Mouse (Mus musculus): Measurements from ENCODE around the gene Ddx54. TPM values are rescaled to one million over a fixed set of nuclear protein-coding genes. Genes with fewer than 3 reads are reported as not detected.

Gene Ddx54
- polyA plus RNA-seq, 1 experiment from 2014 or later, result 37.2 TPM

GRCm38 (mm10) chr5:120611416-120611815 is 1.1 kb upstream of the Ddx54 start:
- Histone ChIP-seq H3K4me3 (ENCODE audit: low read depth, low read length) (peak overlapping the region; percentile 68), H3K36me3 (ENCODE audit: insufficient read depth) (no peaks in the 10 kb centered on the region), H3K27me3 (ENCODE audit: insufficient read depth, low read length) (no peaks in the 10 kb centered on the region), H3K4me2 (peak overlapping the region; percentile 94), H3K4me1 (ENCODE audit: insufficient read depth) (peaks cover 3% of the 10 kb centered on the region), H3K9ac (peak overlapping the region; percentile 55), H3K27ac (ENCODE audit: low read depth) (no peak overlapping the region), H3K9me3 (ENCODE audit: low read depth, low read length) (no peaks in the 10 kb centered on the region; the same call in 1 of the 2 replicates)
- 42% methylated on average over 8 of the region's 8 CpGs for WGBS
- ATAC-seq (ENCODE audit: insufficient read depth) (no peak), DNase-seq (no peak)
- no peak for TF ChIP-seq CTCF (IDR thresholded peaks at IDR 0.05; ENCODE audit: low read depth)

GRCm38 (mm10) chr5:120612822-120613604 is 474 bp downstream of the Ddx54 start:
- H3K4me2 ChIP-seq, result peak overlapping the region; percentile 94
- H3K4me1 ChIP-seq (ENCODE audit: insufficient read depth), result peaks cover 3% of the 10 kb centered on the region
- no peaks in the 10 kb centered on the region for H3K27me3 ChIP-seq (ENCODE audit: insufficient read depth, low read length)
- ATAC-seq (ENCODE audit: insufficient read depth), result peak; percentile 91
- no peaks in the 10 kb centered on the region; the same call in 1 of the 2 replicates for H3K9me3 ChIP-seq (ENCODE audit: low read depth, low read length)
- H3K27ac ChIP-seq (ENCODE audit: low read depth), result peak overlapping the region; percentile 70
- peaks cover 13% of the 10 kb centered on the region; the same call in 1 of the 2 replicates for H3K36me3 ChIP-seq (ENCODE audit: insufficient read depth)
- WGBS, result under 1% methylated on average over 67 of the region's 69 CpGs
- H3K4me3 ChIP-seq (ENCODE audit: low read depth, low read length), result peak overlapping the region; percentile 68
- H3K9ac ChIP-seq, result peak overlapping the region; percentile 68
- TF ChIP-seq CTCF (IDR thresholded peaks at IDR 0.05; ENCODE audit: low read depth), result no peak
- DNase-seq, result peak; percentile 100

GRCm38 (mm10) chr5:120615903-120616302 is 3.4 kb downstream of the Ddx54 start:
- no peak for ATAC-seq (ENCODE audit: insufficient read depth)
- H3K4me1 ChIP-seq (ENCODE audit: insufficient read depth), result peaks cover 3% of the 10 kb centered on the region
- H3K9me3 ChIP-seq (ENCODE audit: low read depth, low read length), result no peaks in the 10 kb centered on the region; the same call in 1 of the 2 replicates
- H3K36me3 ChIP-seq (ENCODE audit: insufficient read depth), result peaks cover 41% of the 10 kb centered on the region
- no peak overlapping the region for H3K9ac ChIP-seq
- no peak overlapping the region for H3K4me2 ChIP-seq
- H3K4me3 ChIP-seq (ENCODE audit: low read depth, low read length), result no peak overlapping the region
- no peak overlapping the region for H3K27ac ChIP-seq (ENCODE audit: low read depth)
- no peaks in the 10 kb centered on the region for H3K27me3 ChIP-seq (ENCODE audit: insufficient read depth, low read length)
- 91% methylated on average over 4 of the region's 4 CpGs for WGBS
- peak; percentile 67 for TF ChIP-seq CTCF (IDR thresholded peaks at IDR 0.05; ENCODE audit: low read depth)
- peak; percentile 59 for DNase-seq

GRCm38 (mm10) chr5:120618778-120619177 is 6.2 kb downstream of the Ddx54 start:
- DNase-seq (no peak), ATAC-seq (ENCODE audit: insufficient read depth) (no peak)
- Histone ChIP-seq H3K9me3 (ENCODE audit: low read depth, low read length) (no peaks in the 10 kb centered on the region; the same call in 1 of the 2 replicates), H3K36me3 (ENCODE audit: insufficient read depth) (peaks cover 70% of the 10 kb centered on the region), H3K27ac (ENCODE audit: low read depth) (no peak overlapping the region), H3K27me3 (ENCODE audit: insufficient read depth, low read length) (no peaks in the 10 kb centered on the region), H3K4me3 (ENCODE audit: low read depth, low read length) (no peak overlapping the region), H3K4me2 (no peak overlapping the region), H3K4me1 (ENCODE audit: insufficient read depth) (no peaks in the 10 kb centered on the region), H3K9ac (no peak overlapping the region)
- WGBS, result 89% methylated on average over 12 of the region's 12 CpGs
- TF ChIP-seq CTCF (IDR thresholded peaks at IDR 0.05; ENCODE audit: low read depth), result no peak

GRCm38 (mm10) chr5:120619201-120619600 is 6.7 kb downstream of the Ddx54 start:
- Histone ChIP-seq H3K27me3 (ENCODE audit: insufficient read depth, low read length) (no peaks in the 10 kb centered on the region), H3K4me1 (ENCODE audit: insufficient read depth) (no peaks in the 10 kb centered on the region), H3K27ac (ENCODE audit: low read depth) (no peak overlapping the region), H3K4me3 (ENCODE audit: low read depth, low read length) (no peak overlapping the region), H3K9me3 (ENCODE audit: low read depth, low read length) (no peaks in the 10 kb centered on the region; the same call in 1 of the 2 replicates), H3K9ac (no peak overlapping the region), H3K4me2 (no peak overlapping the region), H3K36me3 (ENCODE audit: insufficient read depth) (peaks cover 74% of the 10 kb centered on the region)
- no peak for ATAC-seq (ENCODE audit: insufficient read depth)
- 12% methylated on average over 5 of the region's 5 CpGs for WGBS
- peak; percentile 76 for DNase-seq
- peak; percentile 89 for TF ChIP-seq CTCF (IDR thresholded peaks at IDR 0.05; ENCODE audit: low read depth)

- no peak overlapping the region for H3K9ac ChIP-seq
- H3K36me3 ChIP-seq (ENCODE audit: insufficient read depth), result peaks cover 86% of the 10 kb centered on the region
- H3K4me1 ChIP-seq (ENCODE audit: insufficient read depth), result no peaks in the 10 kb centered on the region
- DNase-seq (peak; percentile 89), ATAC-seq (ENCODE audit: insufficient read depth) (no peak)
- H3K4me3 ChIP-seq (ENCODE audit: low read depth, low read length), result no peak overlapping the region
- no peaks in the 10 kb centered on the region; the same call in 1 of the 2 replicates for H3K9me3 ChIP-seq (ENCODE audit: low read depth, low read length)
- no peaks in the 10 kb centered on the region for H3K27me3 ChIP-seq (ENCODE audit: insufficient read depth, low read length)
- peak; percentile 97 for TF ChIP-seq CTCF (IDR thresholded peaks at IDR 0.05; ENCODE audit: low read depth)
- H3K27ac ChIP-seq (ENCODE audit: low read depth), result no peak overlapping the region
- no peak overlapping the region for H3K4me2 ChIP-seq
- WGBS, result 70% methylated on average over 18 of the region's 18 CpGs
These were observed 8.0 kb downstream of the Ddx54 start for GRCm38 (mm10) chr5:120620375-120621077.

All from lung, embryonic 14.5 days (tissue).